Mouse (Mus musculus) heart, embryonic 15.5 days (tissue): ENCODE data around the gene AI661453. TPM values are rescaled to one million over a fixed set of nuclear protein-coding genes. Genes with fewer than 3 reads are reported as not detected.

ENCODE experiments used
- ATAC-seq: fragments of 200-750 bp; cut with Nextera tagmentation; replicated peaks from 2 replicates; pipeline ENCODE4 v1.8.0; 2017; ENCODE audit warnings: low read depth, moderate TSS enrichment; ENCODE audit not compliant: insufficient number of reproducible peaks, insufficient read depth, low FRiP score
- H3K27ac ChIP-seq: fragments of 300-500 bp; sonication (generic); 2 replicates; pipeline ENCODE4 v1.5.1; 2015; ENCODE audit warnings: mild to moderate bottlenecking, inconsistent platforms
- H3K27me3 ChIP-seq: fragments of 300-500 bp; sonication (generic); 2 replicates; pipeline ENCODE4 v1.6.1; 2015; ENCODE audit warnings: inconsistent platforms
- H3K36me3 ChIP-seq: fragments of 300-500 bp; sonication (generic); 2 replicates; pipeline ENCODE4 v1.6.1; 2015; ENCODE audit warnings: mild to moderate bottlenecking, inconsistent platforms
- H3K4me1 ChIP-seq: fragments of 300-500 bp; sonication (generic); replicated peaks from 2 replicates; pipeline ENCODE4 v1.6.1; 2015; ENCODE audit warnings: inconsistent platforms
- H3K4me2 ChIP-seq: fragments of 300-500 bp; sonication (generic); 2 replicates; pipeline ENCODE4 v1.6.1; 2015; ENCODE audit warnings: inconsistent platforms, mild to moderate bottlenecking, moderate library complexity
- H3K4me3 ChIP-seq: fragments of 300-500 bp; sonication (generic); 2 replicates; pipeline ENCODE4 v1.5.1; 2015; ENCODE audit warnings: mild to moderate bottlenecking, inconsistent platforms
- H3K9ac ChIP-seq: fragments of 300-500 bp; sonication (generic); 2 replicates; pipeline ENCODE4 v1.6.1; 2015; ENCODE audit warnings: mild to moderate bottlenecking, inconsistent platforms
- H3K9me3 ChIP-seq: fragments of 300-500 bp; sonication (generic); replicated peaks from 2 replicates; pipeline ENCODE4 v1.6.1; 2016; ENCODE audit warnings: inconsistent platforms
- WGBS: fragments of 180-500 bp; shearing (Covaris S2); methylation state at CpG from one replicate; pipeline ENCODE4 v1.1.7; 2015; ENCODE audit warnings: mixed read lengths; 5-methylcytosine and 5-hydroxymethylcytosine counted together
- polyA plus RNA-seq: library from polyadenylated mRNA; unstranded; fragments of >200 nt; fragmentation: Nextera tagmentation; extraction: Ambion mirVana; gene quantifications from 2 replicates; pipeline ENCODE4 v1.2.1, GENCODE M21; 2015

Gene AI661453
- polyA plus RNA-seq, 1 experiment from 2014 or later, result 0.96 TPM

DNA sequence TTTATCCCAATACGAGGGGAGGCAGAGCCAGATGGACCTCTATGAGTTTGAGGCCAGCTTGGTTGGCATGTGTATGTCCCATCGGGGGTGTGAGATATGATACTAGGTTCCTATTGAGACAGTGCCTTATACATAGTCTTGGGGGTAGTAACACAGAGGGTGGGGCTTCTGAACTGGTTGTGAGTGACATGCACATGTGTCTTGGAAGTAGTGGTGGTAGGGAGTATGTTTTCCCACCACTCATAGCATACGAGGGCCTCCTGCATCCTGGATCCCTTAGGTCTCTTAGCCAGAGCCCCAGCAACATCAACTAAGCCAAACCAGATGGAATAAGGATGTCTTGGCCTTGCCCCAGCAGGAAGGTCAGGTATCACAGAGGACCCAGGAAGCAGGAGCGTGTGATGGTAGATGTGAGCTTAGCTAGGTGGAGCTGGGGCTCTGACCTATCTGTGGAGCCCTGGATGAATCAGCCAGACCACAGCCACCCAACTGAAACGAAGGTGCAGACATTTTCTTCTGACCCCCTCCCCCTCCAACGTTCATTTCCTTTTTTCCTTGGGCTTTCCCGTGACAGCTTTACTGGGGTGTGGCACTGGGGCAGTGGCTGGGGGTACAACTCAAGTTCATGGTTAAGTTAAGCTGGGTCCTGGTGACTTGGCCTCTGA is 78.9 kb downstream of the AI661453 start:
- Histone ChIP-seq H3K4me2 (no peak overlapping the region), H3K9ac (no peak overlapping the region), H3K9me3 (no peaks in the 10 kb centered on the region), H3K4me3 (no peak overlapping the region), H3K4me1 (peaks cover 52% of the 10 kb centered on the region), H3K36me3 (no peaks in the 10 kb centered on the region), H3K27ac (no peak overlapping the region), H3K27me3 (no peaks in the 10 kb centered on the region)
- no peak for ATAC-seq
- WGBS, result 74% methylated on average over 7 of the region's 7 CpGs

DNA sequence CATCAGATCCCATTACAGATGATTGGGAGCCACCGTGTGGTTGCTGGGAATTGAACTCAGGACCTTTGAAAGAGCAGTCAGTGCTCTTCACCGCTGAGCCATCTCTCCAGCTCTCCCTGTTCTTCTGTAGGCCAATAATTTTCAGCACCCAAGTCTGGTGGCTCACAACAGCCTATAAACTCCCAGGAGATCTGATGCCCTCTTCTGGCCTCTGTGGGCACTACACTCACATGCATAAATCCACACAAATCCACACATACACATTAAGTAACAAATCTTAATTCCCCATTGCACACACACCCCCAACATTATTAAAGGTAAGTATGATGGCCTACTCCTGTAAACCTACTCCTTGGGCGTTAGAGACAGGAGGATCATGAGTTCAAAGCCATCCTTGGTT is 79.8 kb downstream of the AI661453 start:
- H3K9ac ChIP-seq, result no peak overlapping the region
- no peak overlapping the region for H3K27ac ChIP-seq
- no peak for ATAC-seq
- no peaks in the 10 kb centered on the region for H3K36me3 ChIP-seq
- H3K27me3 ChIP-seq, result no peaks in the 10 kb centered on the region
- peaks cover 53% of the 10 kb centered on the region for H3K4me1 ChIP-seq
- H3K4me3 ChIP-seq, result no peak overlapping the region
- 95% methylated on average over 3 of the region's 3 CpGs for WGBS
- H3K4me2 ChIP-seq, result no peak overlapping the region
- no peaks in the 10 kb centered on the region for H3K9me3 ChIP-seq

DNA sequence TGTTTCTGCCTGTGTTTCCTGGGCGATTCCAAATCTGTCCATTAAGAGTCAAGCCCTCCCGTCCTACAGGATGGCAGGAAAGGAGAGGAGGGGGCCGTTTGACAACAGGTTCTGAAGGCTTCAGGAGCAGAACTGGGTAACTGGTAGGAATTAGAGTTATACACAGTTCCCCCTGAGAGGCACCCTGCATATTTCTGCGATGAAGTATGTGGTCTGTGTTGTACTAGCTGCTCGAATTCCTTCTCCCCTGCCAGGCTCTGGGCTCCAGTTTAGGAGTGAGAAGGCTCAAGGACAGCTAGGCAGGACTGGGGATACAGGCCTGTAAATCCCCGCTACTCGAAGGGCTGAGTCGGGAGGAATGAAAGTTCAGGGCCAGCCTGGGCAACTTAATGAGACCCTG is 81.8 kb downstream of the AI661453 start:
- WGBS, result 12% methylated on average over 8 of the region's 8 CpGs
- peak; percentile 76 for ATAC-seq
- Histone ChIP-seq H3K4me1 (peaks cover 58% of the 10 kb centered on the region), H3K9ac (peak overlapping the region; percentile 6; the same call in 1 of the 2 replicates), H3K4me2 (peak overlapping the region; percentile 46), H3K36me3 (no peaks in the 10 kb centered on the region), H3K27ac (peak overlapping the region; percentile 99), H3K27me3 (no peaks in the 10 kb centered on the region), H3K9me3 (no peaks in the 10 kb centered on the region), H3K4me3 (no peak overlapping the region)

Other genes starting within 250 kb of the AI661453 start
- gene Mrps10, start 67.7 kb upstream of the AI661453 start, polyA plus RNA-seq, result 58.4 and 61.0 TPM in 2 replicates
- 0.91 and 1.2 TPM in 2 replicates for gene Guca1b, start 51.2 kb upstream of the AI661453 start, polyA plus RNA-seq
- gene Guca1a, start 36.0 kb upstream of the AI661453 start, polyA plus RNA-seq, result 1.7 TPM in 2 replicates
- gene 1700001C19Rik, start 761 bp downstream of the AI661453 start, polyA plus RNA-seq, result 0.60 and 1.0 TPM in 2 replicates
- 17.0 and 20.5 TPM in 2 replicates for gene Taf8, start 65.7 kb downstream of the AI661453 start, polyA plus RNA-seq
- 369 and 456 TPM in 2 replicates for gene Ccnd3, start 68.4 kb downstream of the AI661453 start, polyA plus RNA-seq
- 18.2 and 22.6 TPM in 2 replicates for gene Bysl, start 174.9 kb downstream of the AI661453 start, polyA plus RNA-seq
- gene Med20, start 175.0 kb downstream of the AI661453 start, polyA plus RNA-seq, result 25.4 and 31.2 TPM in 2 replicates
- gene Gm20517, start 175.0 kb downstream of the AI661453 start, polyA plus RNA-seq, result 0.60 and 1.6 TPM in 2 replicates
- gene Usp49, start 194.1 kb downstream of the AI661453 start, polyA plus RNA-seq, result 2.5 and 3.2 TPM in 2 replicates